In the genomic region with DNA sequence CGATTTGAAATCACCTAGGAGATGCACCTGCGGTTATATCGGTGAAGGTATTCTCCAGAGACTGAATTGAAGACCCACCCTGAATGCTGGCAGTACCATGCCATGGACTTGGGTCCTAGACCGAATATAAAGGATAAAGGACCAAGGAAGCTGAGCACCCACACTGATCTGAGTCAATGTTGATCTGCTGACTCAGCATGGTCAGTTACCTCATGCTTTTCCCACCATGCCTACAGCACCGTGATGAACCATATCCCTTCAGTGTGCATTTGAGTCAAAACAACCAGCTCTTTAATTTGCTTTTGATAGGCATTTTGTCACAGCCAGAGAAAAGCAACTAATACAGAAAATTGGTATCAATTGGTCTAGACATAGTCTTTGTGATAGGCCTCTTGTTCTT, we compare ENCODE assay signal across 18 mouse cellular contexts.
DNase-seq lines count a peak whose midpoint lies in the region; TF ChIP-seq lines count a peak whose summit lies in the region.
"Had no signal": no experiment of that assay in that cellular context is flagged by ENCODE, and none has a peak within 500 bp of the region (broad histone marks: within the 10 kb centered on the region; RNA-seq: fewer than 3 reads in every experiment).

No protein-coding gene starts in this region.

- H3K27me3 ChIP-seq in testis, adult 2 months (ENCODE audit: control insufficient read depth, insufficient read depth, low read length), result no peaks in the 10 kb centered on the region
- H3K27me3 ChIP-seq: embryonic facial prominence, embryonic 12.5 days; forebrain, embryonic 13.5 days; forebrain, embryonic 15.5 days; Patski had no signal

- peak overlapping the region; percentile 21; the same call in 1 of the 2 replicates for H3K4me3 ChIP-seq in testis, adult 2 months (ENCODE audit: control insufficient read depth, low read depth, low read length)
- no peak overlapping the region for H3K4me3 ChIP-seq in ES-E14 (ENCODE audit: insufficient read depth in 1 of 2, low read depth in 1 of 2, low read length in 2 of 2, poor library complexity in 1 of 2, severe bottlenecking in 1 of 2)
- H3K4me3 ChIP-seq: embryonic facial prominence, embryonic 10.5 days; embryonic facial prominence, embryonic 12.5 days; forebrain, embryonic 13.5 days; forebrain, embryonic 15.5 days had no signal

- TF ChIP-seq POLR2A in testis, adult 2 months (IDR thresholded peaks at IDR 0.05; ENCODE audit: control insufficient read depth, low read depth, low read length), result no peak

- TF ChIP-seq CTCF in testis, adult 2 months (IDR thresholded peaks at IDR 0.05; ENCODE audit: control insufficient read depth, insufficient read depth, insufficient replicate concordance, low read depth, low read length), result no peak

- H3K4me1 ChIP-seq in testis, adult 2 months (ENCODE audit: control insufficient read depth, insufficient read depth, low read length), result no peaks in the 10 kb centered on the region
- H3K4me1 ChIP-seq in ES-E14 (ENCODE audit: control insufficient read depth in 2 of 2, insufficient read depth in 2 of 2, low read length in 2 of 2, poor library complexity in 1 of 2), result no peaks in the 10 kb centered on the region
- H3K4me1 ChIP-seq: embryonic facial prominence, embryonic 10.5 days; embryonic facial prominence, embryonic 12.5 days; forebrain, embryonic 13.5 days; forebrain, embryonic 15.5 days had no signal

- H3K9me3 ChIP-seq in ES-E14 (ENCODE audit: control insufficient read depth, insufficient read depth, low read depth, low read length), result no peaks in the 10 kb centered on the region
- H3K9me3 ChIP-seq: embryonic facial prominence, embryonic 10.5 days; embryonic facial prominence, embryonic 12.5 days; forebrain, embryonic 13.5 days; forebrain, embryonic 15.5 days had no signal

- no peak overlapping the region for H3K27ac ChIP-seq in testis, adult 2 months (ENCODE audit: control insufficient read depth, insufficient read depth, low read depth, low read length)
- no peak overlapping the region for H3K27ac ChIP-seq in ES-E14 (ENCODE audit: insufficient read depth, low read depth, low read length, poor library complexity, severe bottlenecking)
- H3K27ac ChIP-seq: embryonic facial prominence, embryonic 10.5 days; embryonic facial prominence, embryonic 12.5 days; forebrain, embryonic 13.5 days; forebrain, embryonic 15.5 days had no signal

- no peak for DNase-seq in testis, postnatal 14 days (ENCODE audit: low spot score)
- DNase-seq in ES-E14 (ENCODE audit: low read depth, low spot score), result no peak
- DNase-seq in cerebellum, adult 8-10 months, result no peak
- DNase-seq in natural killer cell, adult 2 months (ENCODE audit: low spot score in 2 of 2), result no peak
- DNase-seq: adrenal gland, adult 8-10 months; adrenal gland, postnatal 14 days; adrenal gland, postnatal 36 days; cerebellum, adult 18-20 months; cerebellum, adult 9-10 months; cerebellum, postnatal 10 days; cerebellum, postnatal 25 days; forebrain, postnatal 0 days had no signal

- no peaks in the 10 kb centered on the region for H3K36me3 ChIP-seq in testis, adult 2 months (ENCODE audit: control insufficient read depth, insufficient read depth, low read length)
- no peaks in the 10 kb centered on the region for H3K36me3 ChIP-seq in ES-E14 (ENCODE audit: control insufficient read depth, insufficient read depth, low read length, poor library complexity, severe bottlenecking)
- H3K36me3 ChIP-seq: forebrain, embryonic 15.5 days had no signal

- in situ Hi-C loops in ES-E14 (cut with MboI; ENCODE audit: low sequenced_read_pairs in 2 of 2, unreplicated experiment in 2 of 2), result no loop called here

- no peak overlapping the region for H3K9ac ChIP-seq in ES-E14 (ENCODE audit: insufficient read depth, low read depth, low read length, poor library complexity, severe bottlenecking)
- H3K9ac ChIP-seq: embryonic facial prominence, embryonic 12.5 days; forebrain, embryonic 13.5 days; forebrain, embryonic 15.5 days; forebrain, postnatal 0 days had no signal

TF ChIP-seq in ES-E14, 5 proteins besides CTCF, POLR2A, EP300 and RAD21:
- TF ChIP-seq MAFK (IDR thresholded peaks at IDR 0.05; ENCODE audit: insufficient read depth, low read depth, low read length) (peak; percentile 79), ZC3H11A (IDR thresholded peaks at IDR 0.05; ENCODE audit: borderline replicate concordance, low read depth, low read length) (no peak), HCFC1 (IDR thresholded peaks at IDR 0.05; ENCODE audit: borderline replicate concordance, insufficient read depth, low read length) (no peak), CHD2 (IDR thresholded peaks at IDR 0.05; ENCODE audit: low read depth, low read length) (no peak)
